Mouse (Mus musculus) heart, embryonic 11.5 days (tissue): Measurements from ENCODE around the gene Scoc. TPM values are rescaled to one million over a fixed set of nuclear protein-coding genes. Genes with fewer than 3 reads are reported as not detected.
"Not testable (repeated sequence)": the region's sequence is repeated elsewhere in the genome, so short reads cannot be mapped to it uniquely, and the experiment has no call there.

ENCODE experiments used
- ATAC-seq: fragments of 200-750 bp; cut with Nextera tagmentation; replicated peaks from 2 replicates; pipeline ENCODE4 v1.8.0; 2017; ENCODE audit warnings: moderate library complexity; ENCODE audit not compliant: insufficient number of reproducible peaks, low FRiP score, low TSS enrichment
- H3K27ac ChIP-seq: fragments of 300-500 bp; sonication (generic); 2 replicates; pipeline ENCODE4 v1.5.1; 2014; ENCODE audit warnings: mild to moderate bottlenecking, low read depth, low read length
- H3K27me3 ChIP-seq: fragments of 300-500 bp; sonication (generic); 2 replicates; pipeline ENCODE4 v1.6.1; 2014; ENCODE audit warnings: mild to moderate bottlenecking, low read length, mixed read lengths; ENCODE audit not compliant: control insufficient read depth, insufficient read depth
- H3K36me3 ChIP-seq: fragments of 300-500 bp; sonication (generic); 2 replicates; pipeline ENCODE4 v1.6.1; 2014; ENCODE audit warnings: mild to moderate bottlenecking, low read length, moderate library complexity, mixed read lengths; ENCODE audit not compliant: control insufficient read depth, insufficient read depth
- H3K4me1 ChIP-seq: fragments of 300-500 bp; sonication (generic); 2 replicates; pipeline ENCODE4 v1.6.1; 2014; ENCODE audit warnings: low read length; ENCODE audit not compliant: control insufficient read depth, insufficient read depth
- H3K4me2 ChIP-seq: fragments of 300-500 bp; sonication (generic); 2 replicates; pipeline ENCODE4 v1.6.1; 2014; ENCODE audit warnings: mild to moderate bottlenecking, moderate library complexity
- H3K4me3 ChIP-seq: fragments of 300-500 bp; sonication (generic); 2 replicates; pipeline ENCODE4 v1.5.1; 2014; ENCODE audit warnings: low read depth, low read length
- H3K9ac ChIP-seq: fragments of 300-500 bp; sonication (generic); 2 replicates; pipeline ENCODE4 v1.6.1; 2014; ENCODE audit warnings: mild to moderate bottlenecking, low read depth, low read length, moderate library complexity
- H3K9me3 ChIP-seq: fragments of 300-500 bp; sonication (generic); replicated peaks from 2 replicates; pipeline ENCODE4 v1.6.1; 2016; ENCODE audit warnings: low read length; ENCODE audit not compliant: control insufficient read depth
- WGBS: fragments of 180-500 bp; shearing (Covaris S2); extraction: QIAGEN DNeasy Blood & Tissue Kit; methylation state at CpG from one replicate; pipeline ENCODE4 v1.1.7; 2014; ENCODE audit not compliant: insufficient replicate concordance; 5-methylcytosine and 5-hydroxymethylcytosine counted together
- polyA plus RNA-seq: library from polyadenylated mRNA; unstranded; fragments of >200 nt; fragmentation: Nextera tagmentation; extraction: Ambion mirVana; gene quantifications from 2 replicates; pipeline ENCODE4 v1.2.1, GENCODE M21; 2014

Gene Scoc
- polyA plus RNA-seq, 1 experiment from 2014 or later: 92.8 TPM

GRCm38 (mm10) chr8:83437077-83437476, 21.1 kb downstream of the Scoc start:
- 90% methylated on average over 1 of the region's 1 CpGs for WGBS
- Histone ChIP-seq H3K4me1 (0 out of 2 replicates have a peak, but pooled peaks cover 3% of the 10 kb centered on the region), H3K27ac (no peak overlapping the region), H3K9me3 (no peaks in the 10 kb centered on the region), H3K4me2 (no peak overlapping the region), H3K4me3 (no peak overlapping the region), H3K36me3 (peaks cover 4% of the 10 kb centered on the region; the same call in 1 of the 2 replicates), H3K27me3 (0 out of 2 replicates have a peak, but pooled peaks cover 8% of the 10 kb centered on the region), H3K9ac (no peak overlapping the region)
- no peak for ATAC-seq

GRCm38 (mm10) chr8:83429071-83429524, 29.1 kb downstream of the Scoc start:
- no peak; the same call in 1 of the 2 replicates for ATAC-seq
- H3K9me3 ChIP-seq: no peaks in the 10 kb centered on the region
- no peak overlapping the region for H3K9ac ChIP-seq
- peaks cover 4% of the 10 kb centered on the region; the same call in 1 of the 2 replicates for H3K36me3 ChIP-seq
- 0 out of 2 replicates have a peak, but pooled peaks cover 3% of the 10 kb centered on the region for H3K4me1 ChIP-seq
- H3K27me3 ChIP-seq: peaks cover 38% of the 10 kb centered on the region
- no peak overlapping the region for H3K4me2 ChIP-seq
- no peak overlapping the region for H3K4me3 ChIP-seq
- WGBS: 59% methylated on average over 4 of the region's 4 CpGs
- no peak overlapping the region for H3K27ac ChIP-seq

GRCm38 (mm10) chr8:83428621-83429020, 29.6 kb downstream of the Scoc start:
- ATAC-seq: not testable (repeated sequence)
- WGBS: 86% methylated on average over 3 of the region's 3 CpGs

GRCm38 (mm10) chr8:83426949-83427348, 31.2 kb downstream of the Scoc start:
- no peaks in the 10 kb centered on the region for H3K36me3 ChIP-seq
- 0 out of 2 replicates have a peak, but pooled peaks cover 3% of the 10 kb centered on the region for H3K4me1 ChIP-seq
- H3K9me3 ChIP-seq: no peaks in the 10 kb centered on the region
- H3K4me2 ChIP-seq: no peak overlapping the region
- H3K27ac ChIP-seq: no peak overlapping the region
- no peak overlapping the region for H3K9ac ChIP-seq
- ATAC-seq: no peak
- H3K27me3 ChIP-seq: peaks cover 34% of the 10 kb centered on the region
- 29% methylated on average over 7 of the region's 7 CpGs for WGBS
- H3K4me3 ChIP-seq: no peak overlapping the region

More at GRCm38 (mm10) chr8:83428621-83429020, 29.6 kb downstream of the Scoc start:
- H3K36me3 ChIP-seq, H3K27ac ChIP-seq, H3K9ac ChIP-seq, H3K9me3 ChIP-seq, H3K4me2 ChIP-seq, H3K4me3 ChIP-seq, H3K4me1 ChIP-seq: not testable (repeated sequence)
- peaks cover 38% of the 10 kb centered on the region for H3K27me3 ChIP-seq

- H3K27me3 ChIP-seq: peaks cover 35% of the 10 kb centered on the region
- H3K4me1 ChIP-seq: 0 out of 2 replicates have a peak, but pooled peaks cover 3% of the 10 kb centered on the region
- H3K27ac ChIP-seq: no peak overlapping the region
- H3K9me3 ChIP-seq: no peaks in the 10 kb centered on the region
- no peak overlapping the region for H3K4me2 ChIP-seq
- no peak overlapping the region for H3K9ac ChIP-seq
- 57% methylated on average over 11 of the region's 11 CpGs for WGBS
- H3K36me3 ChIP-seq: no peaks in the 10 kb centered on the region
- no peak overlapping the region for H3K4me3 ChIP-seq
- no peak for ATAC-seq
Observed at GRCm38 (mm10) chr8:83426104-83426759, 32.0 kb downstream of the Scoc start.

GRCm38 (mm10) chr8:83425202-83425601, 33.0 kb downstream of the Scoc start:
- no peak for ATAC-seq
- 88% methylated on average over 6 of the region's 6 CpGs for WGBS
- no peak overlapping the region for H3K4me3 ChIP-seq

GRCm38 (mm10) chr8:83423032-83423825, 35.0 kb downstream of the Scoc start:
- Histone ChIP-seq H3K27me3 (peaks cover 25% of the 10 kb centered on the region), H3K4me2 (no peak overlapping the region), H3K9me3 (no peaks in the 10 kb centered on the region)

More at GRCm38 (mm10) chr8:83425202-83425601, 33.0 kb downstream of the Scoc start:
- Histone ChIP-seq H3K27me3 (peaks cover 30% of the 10 kb centered on the region), H3K9ac (no peak overlapping the region), H3K4me1 (0 out of 2 replicates have a peak, but pooled peaks cover 3% of the 10 kb centered on the region), H3K9me3 (no peaks in the 10 kb centered on the region), H3K27ac (no peak overlapping the region), H3K4me2 (no peak overlapping the region), H3K36me3 (no peaks in the 10 kb centered on the region)

GRCm38 (mm10) chr8:83421354-83421753, 36.8 kb downstream of the Scoc start:
- peaks cover 25% of the 10 kb centered on the region for H3K27me3 ChIP-seq
- WGBS: 100% methylated on average over 1 of the region's 1 CpGs
- H3K9me3 ChIP-seq: no peaks in the 10 kb centered on the region

More at GRCm38 (mm10) chr8:83423032-83423825, 35.0 kb downstream of the Scoc start:
- WGBS: 61% methylated on average over 13 of the region's 13 CpGs
- ATAC-seq: 0 out of 2 replicates have a peak, but pooled peaks have one; percentile 37
- Histone ChIP-seq H3K4me1 (0 out of 2 replicates have a peak, but pooled peaks cover 3% of the 10 kb centered on the region), H3K27ac (no peak overlapping the region), H3K9ac (no peak overlapping the region), H3K4me3 (no peak overlapping the region), H3K36me3 (no peaks in the 10 kb centered on the region)

More at GRCm38 (mm10) chr8:83421354-83421753, 36.8 kb downstream of the Scoc start:
- Histone ChIP-seq H3K4me1 (no peaks in the 10 kb centered on the region), H3K27ac (no peak overlapping the region), H3K4me3 (no peak overlapping the region), H3K9ac (no peak overlapping the region), H3K4me2 (no peak overlapping the region), H3K36me3 (no peaks in the 10 kb centered on the region)
- no peak for ATAC-seq
